17 mouse cellular contexts compared by ENCODE assay signal in genomic region chr2:11365371-11365770, GRCm38 (mm10).
A peak's percentile ranks its signal among the peaks of the same experiment; 100 is the strongest.
DNase-seq lines count a peak whose midpoint lies in the region; ATAC-seq lines count a peak whose summit lies in the region.
"Had no signal": no experiment of that assay in that cellular context is flagged by ENCODE, and none has a peak within 500 bp of the region (broad histone marks: within the 10 kb centered on the region; RNA-seq: fewer than 3 reads in every experiment).

No protein-coding gene starts in this region.

- no peaks in the 10 kb centered on the region for H3K9me3 ChIP-seq in lung, embryonic 16.5 days (ENCODE audit: control insufficient read depth, low read length)
- H3K9me3 ChIP-seq: embryonic facial prominence, embryonic 13.5 days; limb, embryonic 13.5 days had no signal

- no peak overlapping the region for H3K4me2 ChIP-seq in lung, embryonic 16.5 days (ENCODE audit: low read depth, low read length)
- H3K4me2 ChIP-seq: embryonic facial prominence, embryonic 13.5 days; limb, embryonic 13.5 days had no signal

- no peaks in the 10 kb centered on the region for H3K27me3 ChIP-seq in lung, embryonic 16.5 days (ENCODE audit: control insufficient read depth, insufficient read depth, low read depth, low read length)
- H3K27me3 ChIP-seq: embryonic facial prominence, embryonic 13.5 days; limb, embryonic 13.5 days had no signal

- no peaks in the 10 kb centered on the region for H3K4me1 ChIP-seq in lung, embryonic 16.5 days (replicated peaks; ENCODE audit: control insufficient read depth, insufficient read depth, low read length)
- H3K4me1 ChIP-seq: limb, embryonic 13.5 days had no signal

- peak; percentile 20 for DNase-seq in gastrocnemius, postnatal 25 days
- no peak for DNase-seq in gastrocnemius, postnatal 4 days (ENCODE audit: low spot score in 2 of 2)
- DNase-seq in lung, postnatal 14 days, result no peak
- peak; percentile 71 to 86 for DNase-seq in heart, adult 9 months (ENCODE audit: low spot score in 2 of 2)
- peak; percentile 34 for DNase-seq in mesoderm, embryonic 11.5 days (ENCODE audit: low read depth, low spot score)
- DNase-seq in cerebellum, adult 11-12 months, result no peak
- no peak for DNase-seq in left cerebral cortex, postnatal 25 days (ENCODE audit: low spot score in 2 of 2)
- DNase-seq: adrenal gland, postnatal 36 days; B cell, adult 2 months; cerebellum, adult 18-20 months; thymus, postnatal 4 days had no signal

- H3K9ac ChIP-seq in lung, embryonic 16.5 days (ENCODE audit: low read length), result no peak overlapping the region
- H3K9ac ChIP-seq: embryonic facial prominence, embryonic 13.5 days; limb, embryonic 13.5 days had no signal

- 52% methylated on average over 4 of the region's 4 CpGs for WGBS in lung, embryonic 16.5 days

- ATAC-seq in lung, embryonic 16.5 days (ENCODE audit: low read depth), result peak; percentile 38; the same call in 1 of the 2 replicates
- ATAC-seq: forebrain, embryonic 14.5 days had no signal

- no peak overlapping the region for H3K4me3 ChIP-seq in lung, embryonic 16.5 days (ENCODE audit: low read length)
- H3K4me3 ChIP-seq: embryonic facial prominence, embryonic 13.5 days; limb, embryonic 13.5 days had no signal

- intact Hi-C loops in left cerebral cortex, postnatal 25 days (cut with DNase I), result no loop called here

- no peaks in the 10 kb centered on the region for H3K36me3 ChIP-seq in lung, embryonic 16.5 days (ENCODE audit: control insufficient read depth, insufficient read depth, low read length)
- H3K36me3 ChIP-seq: embryonic facial prominence, embryonic 13.5 days; limb, embryonic 13.5 days had no signal

- H3K27ac ChIP-seq in lung, embryonic 16.5 days (ENCODE audit: low read length), result no peak overlapping the region
- H3K27ac ChIP-seq: embryonic facial prominence, embryonic 13.5 days; limb, embryonic 13.5 days; macrophage; stomach, postnatal 0 days had no signal

Comparison
In these comparisons a context has a peak if more than half of its experiments do, and no peak if none do; other contexts are left out.
1. DNase-seq: peak in gastrocnemius, postnatal 25 days (single experiment), heart, adult 9 months (2 of 2) and mesoderm, embryonic 11.5 days (single experiment); none in gastrocnemius, postnatal 4 days (0 of 2), lung, postnatal 14 days (single experiment), cerebellum, adult 11-12 months (single experiment) and left cerebral cortex, postnatal 25 days (0 of 2).